Mouse (Mus musculus) left cerebral cortex, postnatal 25 days (tissue): ENCODE measurements at regions not wholly inside any gene's neighbourhood (a gene's known extent, or its start where the extent isn't known, plus 50 kb on each side); places are given as distances from the start of the nearest gene placed in this dataset.
"Not testable (repeated sequence)": the region's sequence is repeated elsewhere in the genome, so short reads cannot be mapped to it uniquely, and the experiment has no call there.

Source experiments
- DNase-seq, 2 experiments: peaks; one replicate each; pipeline ENCODE4 v3.0.0; 2022; ENCODE audit warnings: low spot score in 2 of 2, mixed read lengths in 1 of 2
- intact Hi-C: fragments of 180-260 bp; cut with DNase I; formaldehyde crosslinking; loops from one replicate; pipeline ENCODE4 v1.15.1; 2025

DNA sequence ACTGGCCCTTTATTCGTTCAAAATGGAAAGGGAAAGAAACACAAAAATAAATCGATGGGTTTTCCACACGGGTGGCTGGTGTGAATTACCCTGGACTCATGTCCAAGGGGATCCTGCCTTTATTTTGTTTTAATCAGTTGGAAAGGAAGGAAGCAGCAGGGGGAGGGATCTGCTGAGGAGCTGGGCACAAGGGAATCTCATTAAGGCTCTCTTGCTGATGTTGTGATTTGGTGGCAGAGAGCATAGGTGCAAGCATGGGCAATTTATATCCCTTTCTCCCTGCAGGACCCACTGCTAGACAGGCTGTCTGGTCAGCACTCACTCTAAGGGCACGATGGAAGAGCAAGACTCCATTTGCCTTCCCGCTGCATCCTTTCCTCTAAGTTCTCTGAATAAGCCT, 469.2 kb downstream of the Epha7 start:
- no peak for DNase-seq
- intact Hi-C loops = no loop called here

DNA sequence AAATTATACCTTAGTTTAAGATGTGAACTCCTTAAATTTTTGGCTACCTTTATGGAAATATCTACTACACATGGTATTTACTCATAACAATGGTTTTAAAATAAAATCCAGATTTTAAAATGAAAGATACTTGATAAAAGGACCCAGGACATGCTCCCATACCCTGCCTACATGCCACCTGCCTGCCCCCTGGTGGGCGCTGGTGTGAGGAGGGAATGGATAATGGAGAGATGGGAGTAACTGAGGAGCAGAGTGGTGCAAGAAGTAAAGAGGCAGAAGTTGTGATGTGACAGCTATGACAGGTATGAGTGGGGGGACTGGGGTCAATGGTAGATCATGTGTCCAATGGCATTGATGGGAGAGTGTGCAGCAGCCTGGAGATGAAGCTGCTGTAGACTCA, 488.4 kb downstream of the Epha7 start:
- intact Hi-C loops = no loop called here
- no peak for DNase-seq

DNA sequence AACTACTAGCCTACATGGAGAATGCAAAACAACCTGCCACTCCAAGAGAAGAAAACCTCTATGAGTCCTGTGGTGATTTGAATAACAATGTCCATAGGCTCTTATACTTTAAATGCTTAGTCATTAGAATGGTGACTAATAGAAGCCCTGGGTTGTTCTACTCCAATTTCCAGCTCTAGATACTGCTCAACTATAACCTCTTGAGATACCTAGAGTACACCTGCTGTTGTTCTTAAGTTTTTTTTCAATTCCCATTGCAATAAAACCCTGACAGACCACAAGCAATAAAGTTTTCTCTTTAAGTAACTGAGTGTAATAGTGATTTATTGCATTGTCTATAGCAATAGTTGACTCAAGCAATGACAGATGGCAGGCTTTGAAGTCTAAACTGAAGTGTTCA, 491.0 kb downstream of the Epha7 start:
- intact Hi-C loops = no loop called here
- no peak for DNase-seq

GRCm38 (mm10) chr4:29307245-29307644, 494.3 kb downstream of the Epha7 start:
- peak in 1 of 2 experiments; percentile 63 for DNase-seq

GRCm38 (mm10) chr4:29323921-29324320, 511.0 kb downstream of the Epha7 start:
- no peak for DNase-seq
- intact Hi-C loops = no loop called here

More at GRCm38 (mm10) chr4:29307245-29307644, 494.3 kb downstream of the Epha7 start:
- intact Hi-C loops = no loop called here

GRCm38 (mm10) chr4:29329145-29329544, 516.2 kb downstream of the Epha7 start:
- DNase-seq = no peak
- intact Hi-C loops = no loop called here

DNA sequence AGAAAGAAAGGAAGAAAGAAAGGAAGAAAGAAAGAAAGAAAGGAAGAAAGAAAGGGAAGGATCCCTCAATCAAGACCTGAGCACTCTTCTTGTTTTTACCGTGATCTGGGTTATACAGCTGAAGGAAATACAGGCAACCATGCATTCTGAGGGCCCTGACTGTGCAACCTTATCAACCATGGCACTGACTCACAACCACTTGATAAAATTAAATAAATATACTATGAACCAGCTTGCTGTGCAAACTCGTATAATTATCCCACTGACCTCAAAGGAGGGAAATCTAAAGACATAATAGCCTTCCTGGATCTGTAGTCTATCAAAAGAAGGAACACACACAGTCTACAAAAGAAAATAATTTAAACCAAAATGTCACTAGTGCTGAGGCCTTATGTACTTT, 518.8 kb downstream of the Epha7 start:
- no peak for DNase-seq
- intact Hi-C loops = no loop called here

DNA sequence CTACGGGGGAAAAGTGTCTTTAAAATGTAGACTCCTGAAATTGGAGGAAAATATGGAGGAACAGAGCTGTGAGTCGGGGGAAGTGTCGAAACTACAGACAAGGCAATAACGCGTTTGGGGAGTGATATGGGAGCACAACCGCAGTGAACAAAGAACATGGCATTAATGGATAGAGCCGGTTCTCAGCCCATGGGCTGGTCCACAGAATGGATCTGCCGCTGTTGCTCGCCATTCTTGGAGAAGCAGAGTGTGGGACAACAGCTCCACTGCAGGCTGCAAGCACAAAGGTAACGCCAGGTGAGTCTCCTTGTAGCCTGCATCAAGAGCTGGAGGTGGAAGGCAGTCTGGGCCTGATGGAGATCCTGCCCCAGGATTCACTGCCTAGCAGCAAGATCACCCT, 524.3 kb downstream of the Epha7 start:
- no peak for DNase-seq
- intact Hi-C loops = no loop called here

GRCm38 (mm10) chr4:29362191-29362590, 549.3 kb downstream of the Epha7 start:
- DNase-seq = no peak
- intact Hi-C loops = no loop called here

- no peak for DNase-seq
- intact Hi-C loops = no loop called here
Measured at GRCm38 (mm10) chr4:29389282-29389681, 576.4 kb downstream of the Epha7 start.

DNA sequence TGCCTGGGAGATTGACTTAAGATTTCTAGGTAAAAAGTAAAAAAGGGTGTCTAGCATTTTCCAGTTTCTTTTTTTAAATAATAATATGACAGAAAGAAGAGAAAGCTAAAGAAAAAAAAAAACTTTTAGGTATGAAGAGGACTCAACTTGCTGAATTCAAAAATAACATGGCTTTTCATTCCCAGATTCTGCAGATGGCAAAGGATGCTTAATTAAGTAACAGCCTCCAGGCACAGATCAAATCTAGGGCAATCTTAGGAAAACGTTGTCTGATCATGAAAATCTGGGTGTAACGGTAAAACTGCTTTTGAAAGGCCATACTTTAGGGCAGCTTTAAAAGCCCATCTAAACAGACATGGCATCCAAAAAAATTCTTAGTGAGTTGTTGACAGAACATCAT, 577.4 kb downstream of the Epha7 start:
- intact Hi-C loops = no loop called here

DNA sequence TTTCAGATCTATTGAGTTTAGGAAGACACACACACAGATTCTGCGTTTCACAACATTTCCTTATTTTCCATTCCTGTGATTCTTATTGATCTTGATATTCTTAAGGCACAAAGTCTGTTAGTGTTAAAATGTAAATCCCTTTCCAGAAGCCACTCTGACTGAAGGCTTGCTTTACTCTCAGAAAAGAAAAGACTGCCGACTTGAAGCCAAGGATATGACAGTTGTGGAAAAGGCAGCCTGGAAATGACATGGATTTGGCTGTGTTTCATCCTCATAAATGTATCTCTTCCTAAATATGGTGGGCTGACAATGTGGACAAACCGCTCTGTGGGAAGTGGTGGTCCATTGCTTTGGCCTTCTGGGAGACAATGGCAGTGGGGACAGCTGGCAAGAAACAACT, 589.2 kb downstream of the Epha7 start:
- no peak for DNase-seq
- intact Hi-C loops = no loop called here

More for the DNA sequence above, 577.4 kb downstream of the Epha7 start:
- peak in 1 of 2 experiments; percentile 33 for DNase-seq

GRCm38 (mm10) chr4:29414616-29415015, 601.7 kb downstream of the Epha7 start:
- peak in 1 of 2 experiments; percentile 68 for DNase-seq
- intact Hi-C loops = no loop called here

GRCm38 (mm10) chr4:29420198-29420792, 607.4 kb downstream of the Epha7 start:
- intact Hi-C loops = no loop called here
- no peak for DNase-seq

GRCm38 (mm10) chr4:29431493-29431892, 618.6 kb downstream of the Epha7 start:
- DNase-seq, intact Hi-C loops: not testable (repeated sequence)

DNA sequence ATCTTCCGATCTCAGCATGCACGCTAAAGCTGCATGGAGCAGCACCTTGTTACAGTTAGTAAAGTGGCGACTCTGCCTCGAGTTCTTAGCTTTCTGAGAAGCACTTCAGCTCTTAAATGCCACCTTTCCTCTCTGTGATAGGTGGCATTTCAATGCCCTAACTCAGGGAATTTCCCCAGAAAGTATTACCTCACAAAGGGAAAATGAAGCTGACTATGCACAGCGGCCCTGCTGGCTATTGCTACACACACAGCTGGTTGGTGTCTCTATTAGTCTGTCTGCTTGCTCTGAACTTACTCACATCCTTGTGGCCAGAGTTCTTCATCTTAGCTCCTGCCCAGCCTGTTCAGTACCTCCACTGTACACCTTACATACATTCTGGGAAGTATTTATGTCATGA, 650.4 kb downstream of the Epha7 start:
- DNase-seq = no peak
- intact Hi-C loops = no loop called here

DNA sequence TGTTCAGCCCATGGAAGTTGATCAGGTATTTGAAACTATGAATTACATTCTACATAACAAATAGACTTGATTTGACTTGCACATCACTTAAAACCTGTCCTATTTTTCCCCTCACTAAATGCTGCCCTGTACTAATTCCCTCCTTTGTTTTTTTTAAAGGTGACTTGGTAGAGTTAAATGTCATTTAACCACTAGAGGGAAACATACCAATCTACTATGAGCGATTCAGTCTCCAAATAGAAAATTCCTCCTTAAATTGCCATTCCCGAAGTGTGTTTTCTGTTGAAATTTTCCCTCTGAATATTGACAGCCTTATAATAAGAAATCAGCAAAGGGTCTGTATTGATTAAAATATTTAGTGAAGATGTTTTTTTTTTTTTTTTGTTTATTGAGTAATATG, 653.4 kb downstream of the Epha7 start:
- intact Hi-C loops = no loop called here
- no peak for DNase-seq

DNA sequence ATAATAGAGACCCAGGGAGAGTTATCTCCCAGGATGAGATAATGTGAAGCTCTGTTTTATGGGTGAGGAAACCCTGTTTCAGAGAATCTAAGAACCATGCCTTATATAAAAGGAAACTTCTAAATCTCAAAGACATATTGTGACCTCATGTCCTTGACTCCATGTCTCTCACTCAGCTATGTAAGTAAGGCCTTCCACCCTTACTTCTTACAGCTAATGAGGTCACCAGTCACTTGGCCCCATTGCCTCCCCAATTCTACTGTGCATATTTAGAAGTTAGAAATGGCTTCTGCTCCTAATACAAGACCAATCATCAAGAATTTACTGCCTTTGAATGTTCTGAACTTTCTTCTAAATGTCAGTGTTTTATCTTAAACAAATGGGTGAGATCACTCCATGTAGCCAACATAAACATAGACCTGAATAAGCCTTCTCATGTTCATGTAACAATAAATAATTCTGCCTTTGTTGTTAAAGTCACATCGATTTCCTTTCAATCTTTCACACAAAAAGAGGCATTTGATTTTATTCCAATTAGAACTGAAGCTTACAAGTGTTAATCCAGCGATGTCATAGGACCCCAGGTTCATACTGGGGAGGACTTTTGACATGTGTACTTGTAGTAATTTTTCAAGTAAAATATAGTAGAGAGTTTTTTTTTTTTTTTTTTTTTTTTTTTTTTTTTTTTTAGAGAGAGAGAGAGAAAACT, 667.6 kb downstream of the Epha7 start:
- intact Hi-C loops = no loop called here
- no peak for DNase-seq

DNA sequence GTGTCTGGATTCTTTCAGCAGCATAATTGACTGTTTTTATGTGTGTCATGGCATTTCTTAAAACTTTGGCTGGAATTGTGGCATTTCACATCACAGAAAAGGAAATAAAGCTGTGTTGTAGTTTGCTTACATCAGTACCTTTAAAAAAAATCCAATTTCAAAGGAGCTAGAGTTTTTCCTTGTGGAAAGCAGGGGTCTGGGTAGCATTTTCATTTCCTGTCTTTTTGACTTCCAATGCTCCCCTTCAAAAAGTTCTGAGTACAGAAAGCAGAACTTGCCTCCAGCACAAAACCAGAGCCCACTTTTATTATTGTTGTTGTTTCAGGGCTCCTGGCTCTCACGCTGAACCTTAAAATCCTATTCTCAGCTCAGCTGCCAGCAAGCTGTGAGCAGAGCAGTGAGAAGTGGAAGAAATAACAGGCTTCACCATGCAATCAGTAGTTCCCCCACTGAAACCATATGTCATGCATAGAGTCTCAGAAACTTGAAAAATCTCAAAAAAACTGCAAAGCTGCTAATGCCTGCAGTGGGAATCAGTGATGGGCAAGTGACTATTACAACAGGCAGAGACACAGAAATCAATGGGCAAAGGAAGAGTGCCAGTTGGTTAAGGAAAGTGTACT, 668.3 kb downstream of the Epha7 start:
- DNase-seq = no peak
- intact Hi-C loops = no loop called here

DNA sequence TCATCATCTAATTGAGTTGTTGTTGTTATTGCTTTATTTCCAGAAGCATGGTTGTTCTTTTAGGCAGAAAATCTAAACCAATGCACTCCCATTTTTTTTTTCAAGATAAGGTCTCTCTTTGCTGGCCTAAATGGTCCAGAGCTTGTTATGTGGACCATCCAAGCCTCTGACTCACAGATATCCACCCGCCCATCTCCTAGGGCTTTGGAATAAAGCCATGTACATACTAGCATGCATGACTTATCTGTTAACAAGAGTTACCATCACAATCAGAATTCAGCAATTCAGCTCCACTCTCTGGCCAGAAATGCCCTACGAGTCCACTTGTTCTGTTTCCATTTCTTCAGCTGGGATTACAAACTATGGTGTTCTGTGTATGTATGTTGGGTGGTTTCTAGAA, 669.5 kb downstream of the Epha7 start:
- intact Hi-C loops = no loop called here
- DNase-seq = no peak

GRCm38 (mm10) chr4:29500844-29501243, 687.9 kb downstream of the Epha7 start:
- no peak for DNase-seq
- intact Hi-C loops = no loop called here
